Mouse (Mus musculus) heart, adult 2 months (tissue): ENCODE measurements around the gene Dxo.

Experiments
- CTCF ChIP-seq: fragments of 200-600 bp; IDR thresholded peaks from 2 replicates; pipeline ENCODE4 v1.8.1; 2022; ENCODE audit warnings: antibody characterized with exemption, mild to moderate bottlenecking, moderate library complexity
- EP300 ChIP-seq: fragments of 200-500 bp; IDR thresholded peaks from 2 replicates; pipeline ENCODE4 v1.6.1; 2011; ENCODE audit warnings: low read depth, low read length, control low read depth; ENCODE audit not compliant: insufficient read depth
- POLR2A ChIP-seq: fragments of 200-500 bp; IDR thresholded peaks from 2 replicates; pipeline ENCODE4 v1.6.1; 2011; ENCODE audit warnings: mild to moderate bottlenecking, low read depth, low read length, control low read depth; ENCODE audit not compliant: insufficient read depth

DNA sequence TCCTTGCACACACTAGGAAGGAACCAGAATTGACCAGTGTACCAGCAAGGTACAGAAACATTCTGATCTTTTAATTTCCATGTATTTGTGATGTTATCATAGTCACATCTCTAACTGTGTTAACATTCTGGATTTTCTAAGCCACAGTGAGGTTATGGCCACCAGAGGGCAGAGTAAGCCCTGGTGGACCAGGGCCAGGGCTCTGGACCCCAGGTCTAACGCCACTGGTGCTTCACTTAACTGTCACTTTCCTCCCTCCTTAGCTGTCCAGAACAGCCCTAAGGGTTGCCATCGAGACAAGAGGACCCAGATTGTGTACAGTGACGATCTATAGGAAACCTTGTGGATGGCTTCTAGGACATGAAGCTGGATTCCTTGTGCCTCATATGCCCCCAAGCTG is 19.0 kb downstream of the Dxo start:
- TF ChIP-seq POLR2A = no peak
- 0 out of 2 replicates have a peak, but pooled peaks have one; percentile 31 for TF ChIP-seq EP300
- TF ChIP-seq CTCF = peak; percentile 93
